Mouse (Mus musculus) T-helper 1 cell (primary cell): ENCODE measurements around the gene Cpm.

Source experiments
- in situ Hi-C: fragments of 300-600 bp; cut with MboI, MseI; formaldehyde crosslinking; loops from one replicate; pipeline ENCODE4 v1.15.1; 2025; ENCODE audit warnings: high pct_unique_total_duplicates

Cpm gene

GRCm38 (mm10) chr10:117699914-117700313 lies 70.6 kb downstream of the Cpm start:
- in situ Hi-C loops, result loop anchor here (5.0 kb wide), 1 partner anchor 57 kb away; no protein-coding TSS in a partner anchor

DNA sequence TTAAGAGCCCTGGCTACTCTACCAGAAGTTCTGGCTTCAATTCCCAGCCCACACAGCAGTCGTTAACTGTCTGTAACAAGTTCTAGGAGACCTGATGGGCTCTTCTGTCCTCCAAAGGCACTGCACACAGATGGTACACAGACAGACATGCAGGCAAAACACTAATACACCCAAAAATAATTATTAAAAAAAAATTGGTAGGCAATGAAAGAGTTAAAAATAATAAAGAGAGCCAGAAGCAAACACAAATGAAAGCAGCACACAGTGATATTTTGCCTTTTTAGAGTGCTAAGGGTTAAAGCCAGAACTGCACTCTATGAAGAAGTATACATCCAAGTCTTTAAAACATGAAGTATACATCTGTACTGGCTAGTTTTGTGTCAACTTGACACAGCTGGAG lies 71.2 kb downstream of the Cpm start:
- in situ Hi-C loops, result loop anchor here (5.0 kb wide), 1 partner anchor 57 kb away; no protein-coding TSS in a partner anchor

DNA sequence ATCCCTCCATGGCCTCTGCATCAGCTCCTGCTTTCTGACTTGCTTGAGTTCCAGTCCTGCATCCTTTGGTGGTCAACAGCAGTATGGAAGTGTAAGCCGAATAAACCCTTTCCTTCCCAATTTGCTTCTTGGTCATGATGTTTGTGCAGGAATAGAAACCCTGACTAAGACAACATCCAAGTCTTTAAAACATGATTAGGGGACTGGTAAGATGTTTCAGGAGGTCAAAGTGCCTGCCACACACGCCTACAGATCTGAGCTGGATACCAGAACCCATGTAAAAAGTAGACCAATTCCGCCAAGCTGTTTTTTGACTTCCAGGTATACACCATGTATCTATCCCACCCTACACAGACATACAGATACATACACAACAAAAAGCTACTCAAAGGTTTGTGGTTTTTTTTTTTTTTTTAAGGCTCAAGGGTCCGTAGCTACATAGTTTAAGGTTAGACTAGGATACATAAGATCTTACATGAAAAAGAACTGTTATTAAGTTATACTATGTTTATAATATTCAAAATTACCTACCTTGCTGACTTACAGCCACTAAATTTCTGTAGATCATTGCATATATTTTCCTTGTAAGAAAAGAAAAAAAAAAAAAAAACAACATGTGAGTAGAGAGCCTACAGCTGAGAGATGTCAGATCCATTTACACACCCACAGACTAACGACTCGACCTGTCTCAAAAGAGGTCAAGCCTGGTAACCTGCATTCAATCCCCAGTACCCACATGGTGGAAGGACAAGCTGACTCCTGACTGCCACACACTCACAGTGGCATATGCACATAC lies 71.9 kb downstream of the Cpm start:
- in situ Hi-C loops, result loop anchor here (5.0 kb wide), 1 partner anchor 56 kb away; no protein-coding TSS in a partner anchor

DNA sequence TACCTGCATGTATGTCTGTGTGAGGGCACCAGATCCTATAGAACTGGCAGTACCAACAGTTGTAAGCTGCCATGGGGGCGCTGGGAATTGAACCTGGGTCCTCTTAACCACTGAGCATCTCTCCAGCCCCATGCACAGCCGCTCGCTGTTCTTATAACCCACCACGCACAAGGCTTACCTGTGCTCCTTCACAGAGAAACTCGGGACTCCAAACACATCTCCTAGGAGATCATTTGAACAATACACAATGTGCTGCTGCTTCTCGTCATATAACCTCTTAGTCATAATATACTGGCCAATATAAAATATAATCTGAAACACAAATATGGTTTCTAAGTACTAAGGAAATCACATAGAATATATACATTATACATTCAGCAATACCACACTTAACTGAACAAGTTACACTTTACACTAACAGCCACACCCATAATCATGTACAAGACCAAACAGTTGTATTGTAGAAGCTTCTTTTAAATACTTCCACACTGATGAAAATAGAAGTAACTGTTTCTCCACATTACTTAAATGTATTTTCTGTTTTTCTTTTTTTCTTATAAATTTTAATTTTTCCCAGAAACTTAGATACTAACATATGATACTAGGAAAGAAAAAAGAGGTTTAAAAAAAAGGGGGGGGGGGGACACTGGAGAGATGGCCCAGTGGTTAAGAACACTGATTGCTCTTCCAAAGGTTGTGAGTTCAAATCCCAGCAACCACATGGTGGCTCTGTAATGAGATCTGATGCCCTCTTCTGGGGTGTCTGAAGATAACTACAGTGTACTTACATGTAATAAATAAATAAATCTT lies 72.9 kb downstream of the Cpm start:
- in situ Hi-C loops, result loop anchor here (5.0 kb wide), 1 partner anchor 55 kb away; no protein-coding TSS in a partner anchor

DNA sequence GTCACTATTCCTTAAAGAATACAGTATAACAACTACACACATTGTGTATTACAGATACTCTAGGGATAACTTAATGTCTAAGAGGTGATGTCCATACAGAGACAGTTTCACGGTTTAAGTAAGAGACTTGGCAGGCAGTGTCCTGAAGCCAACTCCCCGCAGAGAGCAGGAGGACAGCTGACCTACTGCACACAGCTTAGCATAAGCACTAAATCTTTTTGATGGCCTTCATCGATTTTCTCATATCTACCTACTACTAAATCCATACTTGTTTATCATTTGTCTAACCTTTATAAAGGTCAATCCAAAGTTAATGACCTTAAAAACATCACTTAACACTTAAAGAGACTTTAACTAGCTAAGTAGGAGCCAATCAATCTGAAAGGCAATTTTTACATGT lies 74.2 kb downstream of the Cpm start:
- in situ Hi-C loops, result loop anchor here (5.0 kb wide), 1 partner anchor 54 kb away; no protein-coding TSS in a partner anchor

DNA sequence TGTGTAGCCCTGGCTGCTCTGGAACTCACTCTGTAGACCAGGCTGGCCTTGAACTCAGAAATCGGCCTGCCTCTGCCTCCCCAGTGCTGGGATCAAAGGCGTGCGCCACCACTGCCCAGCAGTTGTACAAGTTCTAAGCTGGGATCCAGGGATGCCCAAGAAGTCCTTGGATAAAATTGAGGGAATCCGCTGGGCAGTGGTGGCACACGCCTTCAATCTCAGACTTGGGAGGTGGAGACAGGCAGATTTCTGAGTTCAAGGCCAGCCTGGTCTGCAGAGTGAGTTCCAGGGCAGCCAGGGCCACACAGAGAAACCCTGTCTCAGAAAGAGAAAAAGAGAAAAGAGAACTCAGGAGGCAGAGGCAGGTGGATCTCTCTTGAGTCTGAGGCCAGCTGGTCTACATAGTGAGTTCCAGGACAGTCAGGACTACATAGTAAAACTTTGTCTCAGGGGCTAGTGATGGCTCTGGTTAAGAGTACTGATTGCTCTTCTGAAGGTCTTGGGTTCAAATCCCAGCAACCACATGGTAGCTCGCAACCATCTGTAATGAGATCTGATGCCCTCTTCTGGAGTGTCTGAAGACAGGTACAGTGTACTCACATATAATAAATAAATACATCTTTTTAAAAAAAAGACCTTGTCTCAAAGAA lies 75.1 kb downstream of the Cpm start:
- in situ Hi-C loops, result loop anchor here (5.0 kb wide), 1 partner anchor 53 kb away; no protein-coding TSS in a partner anchor

GRCm38 (mm10) chr10:117704964-117705335 lies 75.7 kb downstream of the Cpm start:
- in situ Hi-C loops, result loop anchor here (5.0 kb wide), 1 partner anchor 52 kb away; no protein-coding TSS in a partner anchor

DNA sequence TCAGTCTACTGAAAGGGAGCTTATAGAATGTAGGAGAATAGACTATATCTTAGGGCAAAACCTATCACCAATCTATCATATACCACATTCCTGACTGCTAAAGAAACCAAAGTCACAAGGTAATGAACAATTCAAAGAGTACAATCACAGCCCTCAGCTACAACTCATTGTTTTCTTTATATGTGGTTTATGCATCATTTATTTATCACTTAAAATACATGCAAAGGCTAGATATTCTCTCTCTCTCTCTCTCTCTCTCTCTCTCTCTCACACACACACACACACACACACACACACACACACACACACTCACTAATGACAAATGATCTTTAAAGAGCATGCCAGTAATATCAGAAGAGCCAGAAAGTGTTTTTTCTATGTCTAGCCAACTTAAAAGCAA lies 76.5 kb downstream of the Cpm start:
- in situ Hi-C loops, result no loop called here

- in situ Hi-C loops, result no loop called here
These were observed 77.1 kb downstream of the Cpm start for GRCm38 (mm10) chr10:117706440-117706839.

DNA sequence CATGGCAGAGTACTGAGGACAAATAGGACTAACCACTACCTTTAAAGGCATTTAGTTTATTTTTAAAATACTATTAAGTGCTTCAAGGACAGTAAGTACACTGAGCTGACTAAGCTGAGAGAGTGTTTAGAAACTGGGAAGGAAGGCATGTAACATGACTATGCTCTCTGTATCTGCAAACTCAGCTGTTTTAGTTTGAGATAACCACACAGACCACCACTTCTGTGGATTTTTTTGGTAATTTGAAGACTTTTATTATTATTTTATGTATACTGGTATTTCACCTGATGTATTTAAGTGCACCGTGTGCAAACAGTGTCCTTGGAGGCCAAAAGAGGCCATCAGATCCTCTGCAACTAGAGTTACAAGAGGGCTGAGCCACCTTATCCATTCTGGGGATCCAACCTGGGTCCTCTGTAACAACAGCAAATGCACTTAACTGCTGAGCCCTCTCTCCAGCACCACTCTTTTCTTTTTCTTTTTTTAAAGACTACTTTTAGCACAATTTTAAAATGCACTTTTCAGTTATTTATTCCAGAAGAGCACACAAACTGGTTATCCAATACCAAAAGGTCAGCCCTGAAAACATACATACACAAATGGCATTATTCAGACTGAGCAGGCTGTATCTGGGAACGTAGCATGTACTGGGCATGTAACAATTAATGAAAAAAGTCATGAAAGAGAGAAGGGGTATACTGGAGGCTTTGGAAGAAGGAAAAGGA lies 78.0 kb downstream of the Cpm start:
- in situ Hi-C loops, result no loop called here

DNA sequence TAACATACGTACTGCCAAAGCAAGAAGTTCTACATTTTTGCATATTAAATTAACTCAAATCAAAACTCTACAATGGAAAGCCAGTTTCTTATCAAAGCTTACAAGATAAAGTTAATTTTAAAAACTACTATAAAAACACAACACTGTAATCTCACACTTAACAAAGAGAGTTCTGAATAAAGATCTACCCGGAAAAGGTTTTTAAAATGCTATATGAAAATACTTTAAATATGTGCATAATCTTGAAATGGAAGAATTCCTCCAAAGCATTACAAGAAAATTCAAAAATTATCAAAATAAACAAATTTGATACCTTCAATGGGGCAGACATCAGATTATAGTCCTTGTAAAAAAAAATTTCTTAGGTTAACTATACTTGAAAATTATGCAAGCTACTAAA lies 79.1 kb downstream of the Cpm start:
- in situ Hi-C loops, result no loop called here

- in situ Hi-C loops, result no loop called here
These were observed 79.6 kb downstream of the Cpm start for GRCm38 (mm10) chr10:117708856-117709255.

GRCm38 (mm10) chr10:117709326-117709830 lies 80.1 kb downstream of the Cpm start:
- in situ Hi-C loops, result no loop called here

DNA sequence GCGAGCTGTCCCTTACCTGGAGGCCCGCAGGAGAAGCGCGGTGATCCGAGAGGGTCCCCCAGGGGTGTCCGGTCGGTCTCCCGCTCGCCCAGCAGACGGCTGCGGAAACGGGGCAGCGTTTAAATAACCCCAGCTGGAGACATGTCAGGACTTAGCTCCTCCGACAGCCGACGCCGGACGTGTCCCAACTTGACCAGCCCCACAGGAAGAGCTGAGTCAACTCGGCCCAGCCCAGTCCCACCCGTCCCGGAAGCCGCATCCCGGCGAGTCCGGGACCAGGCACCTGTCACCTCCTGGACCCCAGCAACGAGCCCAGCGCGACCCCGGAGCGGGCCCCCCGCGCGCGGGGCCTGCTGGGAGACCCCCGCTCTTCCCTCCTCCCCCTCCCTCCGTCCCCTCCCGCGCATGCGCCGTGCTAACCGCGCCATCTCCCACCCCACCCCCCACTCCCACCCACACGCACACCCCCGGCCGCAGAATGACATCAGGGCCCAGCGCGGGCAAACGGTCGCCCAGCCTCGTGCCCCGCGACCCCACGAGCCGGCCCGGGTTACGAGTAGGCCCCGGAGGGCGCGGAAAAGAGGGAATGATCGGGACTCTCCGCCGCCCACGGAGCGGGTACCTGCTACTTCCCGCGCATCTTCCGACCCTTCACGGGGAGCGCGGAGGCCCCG lies 80.8 kb downstream of the Cpm start:
- in situ Hi-C loops, result no loop called here

DNA sequence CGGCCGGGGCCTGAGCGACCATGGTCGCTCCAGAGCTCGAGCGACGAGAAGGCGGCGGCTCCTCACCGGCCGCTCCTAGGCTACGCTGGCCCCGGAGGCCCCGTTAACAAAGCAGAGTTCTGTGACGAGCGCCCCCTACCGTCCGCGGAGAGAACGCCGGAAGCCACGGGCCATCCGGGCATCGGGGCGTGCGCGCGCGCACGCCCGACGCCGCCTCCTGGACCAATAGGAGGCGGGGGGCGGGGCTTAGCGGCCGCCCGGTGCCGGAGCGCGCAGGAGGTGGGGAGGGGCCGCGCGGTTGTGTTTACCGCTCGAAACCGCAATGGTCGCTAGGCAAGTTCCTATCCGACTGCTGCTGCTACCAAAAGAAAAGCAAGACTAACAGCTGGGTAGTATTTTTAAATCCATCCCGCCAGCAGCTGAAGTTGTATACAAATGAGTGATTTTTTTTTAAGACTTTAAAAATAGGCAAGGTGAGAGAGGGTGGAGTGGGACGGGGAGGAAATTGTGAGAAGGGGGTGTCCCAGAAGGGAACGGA lies 81.4 kb downstream of the Cpm start, which contains the start of gene Mdm2:
Gene Mdm2, minus strand, starts transcription at position 155 of the 538 bp plus-strand sequence.
- in situ Hi-C loops, result no loop called here

DNA sequence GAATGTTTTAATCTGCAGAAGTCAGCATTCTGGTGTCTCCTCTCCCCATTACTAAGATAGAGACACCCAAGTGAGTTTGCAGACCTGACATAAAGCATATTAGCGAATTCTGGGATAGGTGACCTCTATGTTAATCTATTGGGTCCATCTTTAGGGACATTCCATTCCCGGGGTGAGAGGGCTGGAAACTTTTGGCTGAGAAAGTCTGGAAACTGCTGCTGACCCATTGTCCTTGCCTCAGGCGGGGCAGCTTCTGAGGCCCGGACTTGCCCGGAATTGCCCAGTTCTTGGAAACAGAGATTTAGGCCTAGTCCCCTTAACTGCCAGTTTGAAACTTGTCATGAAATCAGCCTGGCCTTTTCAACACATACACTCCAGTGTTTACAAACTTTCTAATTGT lies 82.1 kb downstream of the Cpm start:
- in situ Hi-C loops, result no loop called here

DNA sequence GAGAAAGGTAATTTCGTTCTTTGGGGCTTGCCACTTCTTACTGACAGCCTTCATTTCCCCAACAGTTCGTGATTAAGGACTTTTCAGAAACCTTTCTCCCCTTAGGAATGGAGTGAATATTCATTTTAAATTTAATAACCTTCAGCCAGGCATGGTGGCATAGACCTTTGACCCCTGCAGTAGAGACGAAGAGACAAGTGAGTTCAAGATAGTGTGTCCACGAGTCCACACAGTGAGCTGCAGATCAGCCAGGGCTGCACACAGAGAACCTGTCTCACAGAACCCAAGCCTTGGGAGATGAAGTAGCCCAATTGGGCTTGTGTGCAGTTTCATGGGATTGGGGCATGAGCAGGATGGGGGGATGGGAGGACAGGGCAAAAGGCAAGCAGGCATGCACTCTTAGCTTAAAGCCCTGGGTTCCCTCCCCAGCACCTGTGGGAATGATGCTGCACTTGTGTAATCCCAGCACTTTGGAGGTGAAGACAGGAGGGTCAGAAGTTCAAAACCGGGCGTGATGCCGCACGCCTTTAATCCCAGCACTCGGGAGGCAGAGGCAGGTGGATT lies 83.0 kb downstream of the Cpm start:
- in situ Hi-C loops, result no loop called here

- in situ Hi-C loops, result no loop called here
These were observed 83.6 kb downstream of the Cpm start for GRCm38 (mm10) chr10:117712871-117713270.

DNA sequence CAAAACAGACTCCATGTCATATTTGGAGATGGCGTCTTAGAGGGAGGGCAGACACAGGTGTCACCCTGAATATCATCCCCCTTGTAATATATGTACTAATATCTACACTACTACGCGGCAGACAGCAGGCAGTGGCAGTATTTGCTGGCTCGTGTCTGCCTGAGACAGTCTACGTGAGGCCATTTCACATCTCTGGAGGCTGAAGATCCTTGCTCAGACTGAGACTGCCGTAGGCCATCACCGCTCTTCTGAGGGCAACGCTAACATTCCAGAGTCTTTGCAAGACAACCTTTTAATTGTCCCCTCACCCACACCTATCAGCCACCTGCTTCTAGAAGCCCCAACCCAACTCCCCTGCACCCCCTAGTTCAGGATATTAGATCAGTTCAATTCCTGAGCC lies 84.2 kb downstream of the Cpm start:
- in situ Hi-C loops, result no loop called here

- in situ Hi-C loops, result no loop called here
These were observed 84.8 kb downstream of the Cpm start for GRCm38 (mm10) chr10:117714048-117714545.
